Mouse (Mus musculus) stomach, postnatal 0 days (tissue): ENCODE measurements around the gene Epo.

Source experiments
- CTCF ChIP-seq: IDR thresholded peaks from 2 replicates; pipeline ENCODE4 v1.5.1; 2016; ENCODE audit warnings: antibody characterized with exemption, low read depth, mild to moderate bottlenecking, moderate library complexity
- EP300 ChIP-seq: optimal IDR thresholded peaks from 2 replicates; pipeline ENCODE3; 2016; ENCODE audit warnings: antibody characterized with exemption

DNA sequence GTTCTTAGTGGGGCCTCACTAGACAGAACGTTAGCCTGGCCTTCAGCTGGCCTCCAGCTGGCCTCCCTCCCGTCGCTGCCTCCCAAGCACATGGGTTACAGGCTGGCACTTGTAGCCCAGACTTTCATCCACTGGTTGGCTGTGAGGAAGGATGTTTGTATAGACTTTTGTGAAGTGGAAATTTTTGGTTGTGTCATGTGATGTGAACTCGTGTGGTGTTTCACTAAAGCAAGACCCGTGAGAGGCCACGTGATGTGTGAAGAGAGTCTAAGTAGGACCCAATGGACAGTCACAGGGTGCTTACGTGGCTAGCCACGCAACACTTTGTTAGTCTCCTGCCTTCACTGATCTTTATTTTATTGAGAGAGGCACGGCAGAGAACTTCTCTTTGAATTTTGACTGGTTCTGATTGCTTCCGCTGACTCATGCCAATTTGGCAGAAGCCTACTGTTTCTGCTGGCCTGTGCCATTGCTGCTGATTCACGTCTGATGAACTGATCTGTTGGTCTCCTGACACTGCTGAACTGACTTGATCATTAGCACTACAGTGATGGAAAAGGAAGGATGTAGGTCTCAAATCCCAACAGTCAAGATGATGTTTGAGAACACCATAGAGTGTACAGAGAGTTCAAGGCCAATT lies 92.7 kb downstream of the Epo start:
- TF ChIP-seq CTCF, result no peak
- no peak for TF ChIP-seq EP300
